Mouse (Mus musculus) liver, postnatal 0 days (tissue): ENCODE results near the gene 4931428L18Rik. TPM values are rescaled to one million over a fixed set of nuclear protein-coding genes. Genes with fewer than 3 reads are reported as not detected.

ENCODE experiments used
- ATAC-seq: fragments of 200-750 bp; cut with Nextera tagmentation; 2 replicates; pipeline ENCODE4 v1.8.0; 2017; ENCODE audit warnings: mild to moderate bottlenecking, moderate library complexity
- DNase-seq: peaks from one replicate; pipeline ENCODE4 v3.0.0-alpha.2; 2016
- H3K27ac ChIP-seq: fragments of 300-500 bp; sonication (generic); 2 replicates; pipeline ENCODE4 v1.5.1; 2014; ENCODE audit warnings: antibody characterized with exemption, moderate library complexity, mild to moderate bottlenecking, low read depth
- H3K27me3 ChIP-seq: fragments of 300-500 bp; sonication (generic); 2 replicates; pipeline ENCODE4 v1.6.1; 2014; ENCODE audit warnings: low read length, control low read depth, mixed read lengths; ENCODE audit not compliant: insufficient read depth
- H3K36me3 ChIP-seq: fragments of 300-500 bp; sonication (generic); replicated peaks from 2 replicates; pipeline ENCODE4 v1.6.1; 2014; ENCODE audit warnings: mild to moderate bottlenecking, control low read depth, low read length, moderate library complexity, mixed read lengths; ENCODE audit not compliant: insufficient read depth
- H3K4me1 ChIP-seq: fragments of 300-500 bp; sonication (generic); 2 replicates; pipeline ENCODE4 v1.6.1; 2014; ENCODE audit warnings: antibody characterized with exemption, mild to moderate bottlenecking, control low read depth; ENCODE audit not compliant: insufficient read depth
- H3K4me2 ChIP-seq: fragments of 300-500 bp; sonication (generic); 2 replicates; pipeline ENCODE4 v1.6.1; 2014; ENCODE audit warnings: low read depth, mild to moderate bottlenecking, low read length, moderate library complexity, mixed read lengths
- H3K4me3 ChIP-seq: fragments of 300-500 bp; sonication (generic); 2 replicates; pipeline ENCODE4 v1.5.1; 2014; ENCODE audit warnings: low read depth, low read length
- H3K9ac ChIP-seq: fragments of 300-500 bp; sonication (generic); replicated peaks from 2 replicates; pipeline ENCODE4 v1.6.1; 2014; ENCODE audit warnings: mild to moderate bottlenecking, moderate library complexity
- H3K9me3 ChIP-seq: fragments of 300-500 bp; sonication (generic); 2 replicates; pipeline ENCODE4 v1.6.1; 2016; ENCODE audit warnings: mild to moderate bottlenecking, control low read depth, low read length, mixed read lengths
- CTCF ChIP-seq: sonication (generic); IDR thresholded peaks from 2 replicates; pipeline ENCODE4 v1.5.1; 2016; ENCODE audit warnings: antibody characterized with exemption, low read depth
- EP300 ChIP-seq: IDR thresholded peaks from 2 replicates; pipeline ENCODE4 v1.6.1; 2016; ENCODE audit warnings: antibody characterized with exemption, low read depth, mild to moderate bottlenecking
- whole genome bisulfite sequencing: fragments of 180-500 bp; shearing (Covaris S2); extraction: QIAGEN DNeasy Blood & Tissue Kit; methylation state at CpG from one replicate; pipeline ENCODE4 v1.1.7; 2014; ENCODE audit not compliant: insufficient replicate concordance; 5-methylcytosine and 5-hydroxymethylcytosine counted together
- polyA plus RNA-seq: library from polyadenylated mRNA; unstranded; fragments of >200 nt; fragmentation: Nextera tagmentation; extraction: Ambion mirVana; gene quantifications from 2 replicates; pipeline ENCODE4 v1.2.1, GENCODE M21; 2015

Gene 4931428L18Rik
- polyA plus RNA-seq, 1 experiment from 2014 or later = 0.32 TPM

GRCm38 (mm10) chr1:31205770-31206169 lies 16.7 kb downstream of the 4931428L18Rik start:
- TF ChIP-seq CTCF (no peak), EP300 (no peak)
- no peak overlapping the region for H3K4me3 ChIP-seq
- H3K27me3 ChIP-seq = no peaks in the 10 kb centered on the region
- DNase-seq (no peak), ATAC-seq (no peak)
- no peaks in the 10 kb centered on the region for H3K4me1 ChIP-seq
- H3K4me2 ChIP-seq = no peak overlapping the region
- no peak overlapping the region for H3K27ac ChIP-seq
- H3K36me3 ChIP-seq = no peaks in the 10 kb centered on the region
- H3K9me3 ChIP-seq = no peaks in the 10 kb centered on the region
- 48% methylated on average over 3 of the region's 3 CpGs for WGBS
- H3K9ac ChIP-seq = no peak overlapping the region

GRCm38 (mm10) chr1:31205346-31205745 lies 17.1 kb downstream of the 4931428L18Rik start:
- no peak for DNase-seq
- Histone ChIP-seq H3K4me1 (no peaks in the 10 kb centered on the region), H3K4me2 (no peak overlapping the region), H3K9ac (no peak overlapping the region), H3K27ac (no peak overlapping the region), H3K36me3 (no peaks in the 10 kb centered on the region), H3K9me3 (no peaks in the 10 kb centered on the region), H3K27me3 (no peaks in the 10 kb centered on the region), H3K4me3 (no peak overlapping the region)
- TF ChIP-seq EP300 (no peak), CTCF (no peak)
- WGBS = 79% methylated on average over 7 of the region's 7 CpGs
- no peak for ATAC-seq

- H3K4me1 ChIP-seq = no peaks in the 10 kb centered on the region
- H3K27me3 ChIP-seq = no peaks in the 10 kb centered on the region
- H3K4me2 ChIP-seq = no peak overlapping the region
- ATAC-seq = no peak
- H3K27ac ChIP-seq = no peak overlapping the region
- H3K36me3 ChIP-seq = no peaks in the 10 kb centered on the region
- H3K9me3 ChIP-seq = no peaks in the 10 kb centered on the region
- WGBS = 86% methylated on average over 10 of the region's 10 CpGs
- no peak overlapping the region for H3K4me3 ChIP-seq
- no peak for TF ChIP-seq CTCF
- no peak for DNase-seq
- no peak overlapping the region for H3K9ac ChIP-seq
Measured at GRCm38 (mm10) chr1:31203771-31204170, 18.7 kb downstream of the 4931428L18Rik start.

GRCm38 (mm10) chr1:31196959-31197358 lies 25.5 kb downstream of the 4931428L18Rik start:
- DNase-seq (no peak), ATAC-seq (no peak)
- no peak for TF ChIP-seq EP300
- no peak for TF ChIP-seq CTCF
- no peak overlapping the region for H3K9ac ChIP-seq
- H3K27me3 ChIP-seq = no peaks in the 10 kb centered on the region
- no peak overlapping the region for H3K27ac ChIP-seq
- no peaks in the 10 kb centered on the region for H3K4me1 ChIP-seq
- no peaks in the 10 kb centered on the region for H3K36me3 ChIP-seq
- 83% methylated on average over 3 of the region's 3 CpGs for WGBS
- H3K4me3 ChIP-seq = no peak overlapping the region
- H3K9me3 ChIP-seq = no peaks in the 10 kb centered on the region
- H3K4me2 ChIP-seq = no peak overlapping the region

GRCm38 (mm10) chr1:31195633-31196032 lies 26.9 kb downstream of the 4931428L18Rik start:
- Histone ChIP-seq H3K36me3 (no peaks in the 10 kb centered on the region), H3K9ac (no peak overlapping the region), H3K9me3 (no peaks in the 10 kb centered on the region), H3K4me3 (no peak overlapping the region), H3K4me2 (no peak overlapping the region), H3K27ac (no peak overlapping the region), H3K4me1 (no peaks in the 10 kb centered on the region), H3K27me3 (no peaks in the 10 kb centered on the region)
- 74% methylated on average over 1 of the region's 1 CpGs for WGBS
- ATAC-seq (no peak), DNase-seq (no peak)
- TF ChIP-seq EP300 = no peak
- TF ChIP-seq CTCF = no peak

GRCm38 (mm10) chr1:31190237-31190866 lies 32.1 kb downstream of the 4931428L18Rik start:
- Histone ChIP-seq H3K27me3 (no peaks in the 10 kb centered on the region), H3K4me1 (no peaks in the 10 kb centered on the region), H3K9me3 (no peaks in the 10 kb centered on the region), H3K36me3 (no peaks in the 10 kb centered on the region), H3K27ac (no peak overlapping the region), H3K9ac (no peak overlapping the region), H3K4me3 (no peak overlapping the region), H3K4me2 (no peak overlapping the region)
- TF ChIP-seq EP300 (no peak), CTCF (no peak)
- no peak for ATAC-seq
- WGBS = 60% methylated on average over 10 of the region's 10 CpGs
- no peak for DNase-seq

GRCm38 (mm10) chr1:31178264-31178663 lies 44.2 kb downstream of the 4931428L18Rik start:
- TF ChIP-seq EP300 = no peak
- TF ChIP-seq CTCF = no peak
- WGBS = 82% methylated on average over 1 of the region's 1 CpGs
- no peak for DNase-seq
- Histone ChIP-seq H3K4me2 (no peak overlapping the region), H3K27me3 (no peaks in the 10 kb centered on the region), H3K9me3 (no peaks in the 10 kb centered on the region), H3K27ac (no peak overlapping the region), H3K4me3 (no peak overlapping the region), H3K9ac (no peak overlapping the region), H3K36me3 (no peaks in the 10 kb centered on the region), H3K4me1 (no peaks in the 10 kb centered on the region)
- no peak for ATAC-seq
